Mouse (Mus musculus) kidney, embryonic 16.5 days (tissue): ENCODE data around the gene Dlg2. TPM values are rescaled to one million over a fixed set of nuclear protein-coding genes. Genes with fewer than 3 reads are reported as not detected.

ENCODE experiments used
- ATAC-seq: fragments of 200-750 bp; cut with Nextera tagmentation; 2 replicates; pipeline ENCODE4 v1.8.0; 2017; ENCODE audit warnings: moderate TSS enrichment; ENCODE audit not compliant: low FRiP score, low TSS enrichment
- H3K27ac ChIP-seq: fragments of 300-500 bp; sonication (generic); 2 replicates; pipeline ENCODE4 v1.5.1; 2014; ENCODE audit warnings: low read length
- H3K27me3 ChIP-seq: fragments of 300-500 bp; sonication (generic); 2 replicates; pipeline ENCODE4 v1.6.1; 2014; ENCODE audit warnings: low read length, control low read depth, mixed read lengths; ENCODE audit not compliant: insufficient read depth
- H3K36me3 ChIP-seq: fragments of 300-500 bp; sonication (generic); 2 replicates; pipeline ENCODE4 v1.6.1; 2014; ENCODE audit warnings: low read length, control low read depth, mixed read lengths; ENCODE audit not compliant: insufficient read depth
- H3K4me1 ChIP-seq: fragments of 300-500 bp; sonication (generic); 2 replicates; pipeline ENCODE4 v1.6.1; 2014; ENCODE audit warnings: low read length, control low read depth, mixed read lengths; ENCODE audit not compliant: insufficient read depth
- H3K4me2 ChIP-seq: fragments of 300-500 bp; sonication (generic); replicated peaks from 2 replicates; pipeline ENCODE4 v1.6.1; 2014; ENCODE audit warnings: low read depth, low read length
- H3K4me3 ChIP-seq: fragments of 300-500 bp; sonication (generic); 2 replicates; pipeline ENCODE4 v1.5.1; 2014; ENCODE audit warnings: mild to moderate bottlenecking, low read length
- H3K9ac ChIP-seq: fragments of 300-500 bp; sonication (generic); replicated peaks from 2 replicates; pipeline ENCODE4 v1.6.1; 2014; ENCODE audit warnings: low read length
- H3K9me3 ChIP-seq: fragments of 300-500 bp; sonication (generic); 2 replicates; pipeline ENCODE4 v1.6.1; 2016; ENCODE audit warnings: low read length, control low read depth
- WGBS: fragments of 180-500 bp; shearing (Covaris S2); extraction: QIAGEN DNeasy Blood & Tissue Kit; methylation state at CpG from one replicate; pipeline ENCODE4 v1.1.7; 2014; 5-methylcytosine and 5-hydroxymethylcytosine counted together
- polyA plus RNA-seq: library from polyadenylated mRNA; unstranded; fragments of >200 nt; fragmentation: Nextera tagmentation; extraction: Ambion mirVana; gene quantifications from 2 replicates; pipeline ENCODE4 v1.2.1, GENCODE M21; 2015

The Dlg2 gene
- polyA plus RNA-seq, 1 experiment from 2014 or later: 1.0 TPM

GRCm38 (mm10) chr7:91063297-91064040 is 587.0 kb downstream of the Dlg2 start:
- H3K4me2 ChIP-seq: no peak overlapping the region
- no peak overlapping the region for H3K9ac ChIP-seq
- no peak overlapping the region for H3K27ac ChIP-seq
- no peaks in the 10 kb centered on the region for H3K36me3 ChIP-seq
- 58% methylated on average over 12 of the region's 12 CpGs for WGBS
- H3K27me3 ChIP-seq: no peaks in the 10 kb centered on the region
- no peaks in the 10 kb centered on the region for H3K9me3 ChIP-seq
- ATAC-seq: no peak
- H3K4me3 ChIP-seq: no peak overlapping the region
- no peaks in the 10 kb centered on the region for H3K4me1 ChIP-seq

- Histone ChIP-seq H3K9ac (no peak overlapping the region), H3K36me3 (no peaks in the 10 kb centered on the region), H3K27me3 (no peaks in the 10 kb centered on the region), H3K9me3 (no peaks in the 10 kb centered on the region), H3K4me1 (no peaks in the 10 kb centered on the region), H3K4me2 (no peak overlapping the region), H3K27ac (no peak overlapping the region), H3K4me3 (no peak overlapping the region)
- no peak for ATAC-seq
- WGBS: 78% methylated on average over 9 of the region's 9 CpGs
These were observed 595.6 kb downstream of the Dlg2 start for GRCm38 (mm10) chr7:91071751-91072707.

- Histone ChIP-seq H3K9me3 (no peaks in the 10 kb centered on the region), H3K36me3 (no peaks in the 10 kb centered on the region), H3K27me3 (peaks cover 11% of the 10 kb centered on the region), H3K27ac (no peak overlapping the region), H3K4me3 (no peak overlapping the region), H3K4me1 (0 out of 2 replicates have a peak, but pooled peaks cover 4% of the 10 kb centered on the region), H3K4me2 (no peak overlapping the region), H3K9ac (no peak overlapping the region)
- 73% methylated on average over 2 of the region's 2 CpGs for WGBS
- no peak for ATAC-seq
These were observed 609.6 kb downstream of the Dlg2 start for GRCm38 (mm10) chr7:91086071-91086470.

GRCm38 (mm10) chr7:91089211-91089930 is 612.9 kb downstream of the Dlg2 start:
- Histone ChIP-seq H3K9ac (no peak overlapping the region), H3K4me2 (no peak overlapping the region), H3K4me1 (peaks cover 8% of the 10 kb centered on the region; the same call in 1 of the 2 replicates), H3K36me3 (no peaks in the 10 kb centered on the region), H3K9me3 (no peaks in the 10 kb centered on the region), H3K27me3 (peaks cover 14% of the 10 kb centered on the region), H3K27ac (no peak overlapping the region), H3K4me3 (no peak overlapping the region)
- WGBS: 28% methylated on average over 6 of the region's 6 CpGs
- no peak for ATAC-seq

- peaks cover 8% of the 10 kb centered on the region; the same call in 1 of the 2 replicates for H3K4me1 ChIP-seq
- 41% methylated on average over 5 of the region's 5 CpGs for WGBS
- peak overlapping the region; percentile 47 for H3K4me2 ChIP-seq
- no peak; the same call in 1 of the 2 replicates for ATAC-seq
- peak overlapping the region; percentile 34 for H3K4me3 ChIP-seq
- no peaks in the 10 kb centered on the region for H3K9me3 ChIP-seq
- no peak overlapping the region for H3K27ac ChIP-seq
- H3K9ac ChIP-seq: no peak overlapping the region
- H3K36me3 ChIP-seq: no peaks in the 10 kb centered on the region
- peaks cover 14% of the 10 kb centered on the region for H3K27me3 ChIP-seq
These were observed 613.9 kb downstream of the Dlg2 start for GRCm38 (mm10) chr7:91090317-91090829.

- no peak overlapping the region for H3K27ac ChIP-seq
- peak; percentile 27; the same call in 1 of the 2 replicates for ATAC-seq
- H3K9ac ChIP-seq: no peak overlapping the region; the same call in 1 of the 2 replicates
- H3K4me3 ChIP-seq: peak overlapping the region; percentile 34
- H3K4me2 ChIP-seq: peak overlapping the region; percentile 47
- H3K36me3 ChIP-seq: no peaks in the 10 kb centered on the region
- H3K4me1 ChIP-seq: peaks cover 8% of the 10 kb centered on the region; the same call in 1 of the 2 replicates
- H3K9me3 ChIP-seq: no peaks in the 10 kb centered on the region
- H3K27me3 ChIP-seq: peaks cover 14% of the 10 kb centered on the region
- WGBS: 8% methylated on average over 25 of the region's 25 CpGs
These were observed 614.6 kb downstream of the Dlg2 start for GRCm38 (mm10) chr7:91090830-91091683.

- H3K27me3 ChIP-seq: peaks cover under 1% of the 10 kb centered on the region
- H3K4me3 ChIP-seq: no peak overlapping the region
- WGBS: 83% methylated on average over 7 of the region's 7 CpGs
- ATAC-seq: no peak
- no peak overlapping the region for H3K27ac ChIP-seq
- H3K9ac ChIP-seq: no peak overlapping the region
- H3K9me3 ChIP-seq: no peaks in the 10 kb centered on the region
- H3K4me2 ChIP-seq: no peak overlapping the region
- H3K36me3 ChIP-seq: no peaks in the 10 kb centered on the region
- H3K4me1 ChIP-seq: 0 out of 2 replicates have a peak, but pooled peaks cover under 1% of the 10 kb centered on the region
These were observed 620.0 kb downstream of the Dlg2 start for GRCm38 (mm10) chr7:91096467-91096866.

- no peak overlapping the region for H3K4me3 ChIP-seq
- no peaks in the 10 kb centered on the region for H3K36me3 ChIP-seq
- H3K27ac ChIP-seq: no peak overlapping the region
- no peak for ATAC-seq
- H3K4me1 ChIP-seq: no peaks in the 10 kb centered on the region
- H3K27me3 ChIP-seq: no peaks in the 10 kb centered on the region
- H3K4me2 ChIP-seq: no peak overlapping the region
- 82% methylated on average over 3 of the region's 3 CpGs for WGBS
- H3K9ac ChIP-seq: no peak overlapping the region
- H3K9me3 ChIP-seq: no peaks in the 10 kb centered on the region
These were observed 622.0 kb downstream of the Dlg2 start for GRCm38 (mm10) chr7:91098521-91098920.
